Mouse (Mus musculus) CD4-positive helper T cell, adult 2 months (primary cell): Measurements from ENCODE around the gene Cep44.

Experiments used
- DNase-seq: peaks from one replicate; pipeline ENCODE4 v3.0.0-alpha.2; 2012; ENCODE audit warnings: low read depth, missing footprints, low spot score

Cep44 gene

DNA sequence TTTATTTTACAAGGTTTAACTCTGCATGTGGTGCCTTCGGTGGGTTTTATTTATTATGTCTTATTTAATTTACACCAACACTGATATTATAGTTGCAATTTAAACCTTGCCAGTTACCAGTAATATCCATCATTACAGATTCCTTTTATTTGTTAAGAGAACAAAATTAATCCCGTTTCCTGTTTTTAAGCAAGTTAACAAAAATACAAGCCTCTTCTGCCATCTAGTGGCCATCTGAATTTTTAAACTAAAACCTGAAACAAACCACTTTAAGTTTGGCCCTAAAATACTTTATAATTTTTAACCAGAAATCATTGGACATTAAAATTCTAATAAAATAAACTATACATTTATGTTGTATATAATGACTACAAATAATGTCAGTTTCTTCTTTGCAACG lies 64.8 kb downstream of the Cep44 start:
- peak; percentile 23 for DNase-seq
